Mouse (Mus musculus): ENCODE measurements at regions not wholly inside any gene's neighbourhood (a gene's known extent, or its start where the extent isn't known, plus 50 kb on each side); places are given as distances from the start of the nearest gene placed in this dataset.
A peak's percentile ranks its signal among the peaks of the same experiment; 100 is the strongest.

- no peak for DNase-seq
Measured at GRCm38 (mm10) chr17:45285621-45286189, 147.8 kb downstream of the Cdc5l start.

- no peak for DNase-seq
Measured at GRCm38 (mm10) chr17:45281554-45281953, 152.0 kb downstream of the Cdc5l start.

DNA sequence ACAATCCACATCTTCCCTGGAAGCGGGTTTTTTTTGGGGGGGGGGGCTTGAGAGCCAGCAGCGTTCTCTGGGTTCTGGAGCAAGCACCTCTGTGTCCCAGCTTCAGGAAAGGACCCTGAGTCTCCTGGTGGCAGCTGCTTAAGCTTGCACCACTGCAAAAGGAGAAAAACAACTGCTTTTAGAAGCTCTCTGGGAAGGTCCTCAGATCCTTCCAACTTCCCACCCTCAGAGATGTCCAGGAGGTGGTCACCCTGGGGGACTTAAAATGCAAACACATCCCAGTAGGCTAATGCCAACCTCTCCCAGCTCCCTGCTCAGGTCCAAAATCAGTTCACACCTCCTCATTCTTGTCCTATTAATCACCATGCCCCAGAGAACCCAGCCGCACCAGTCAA, 153.7 kb downstream of the Cdc5l start:
- no peak for DNase-seq

DNA sequence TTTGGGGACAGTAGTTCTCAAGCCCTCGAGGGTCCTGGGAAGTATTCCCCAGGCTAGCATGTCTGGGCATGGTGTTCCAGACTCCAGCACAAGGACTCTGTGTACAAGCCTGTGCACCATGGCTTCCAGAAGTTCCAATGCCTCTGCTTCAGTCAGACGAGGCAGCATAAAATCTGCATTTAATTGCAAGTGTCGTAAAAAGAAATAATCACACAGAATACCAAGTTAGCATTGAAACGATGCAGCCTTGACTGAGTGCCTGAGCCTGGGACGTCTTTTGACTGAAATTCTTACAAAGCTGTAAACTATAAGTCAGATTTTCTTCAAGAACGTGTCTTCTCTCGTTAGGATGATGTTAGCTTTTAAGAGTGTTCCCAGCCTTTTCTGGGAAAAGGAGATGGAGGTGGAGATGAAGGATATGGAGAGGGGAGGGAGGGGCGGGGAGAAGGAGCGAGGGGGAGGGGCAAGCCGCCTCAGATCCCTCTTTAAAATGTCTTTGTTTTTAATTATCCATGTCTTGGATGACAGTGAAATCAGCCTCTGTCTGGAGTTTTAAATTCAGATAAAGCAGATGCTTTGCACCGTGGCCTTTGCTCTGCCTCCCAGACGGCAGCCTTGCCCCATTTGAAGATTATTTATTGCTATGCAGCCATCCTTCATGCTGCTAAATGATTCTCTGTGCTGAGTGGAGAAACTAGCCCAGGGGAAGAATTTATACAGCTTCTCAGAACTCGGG, 154.3 kb downstream of the Cdc5l start:
- DNase-seq = no peak

DNA sequence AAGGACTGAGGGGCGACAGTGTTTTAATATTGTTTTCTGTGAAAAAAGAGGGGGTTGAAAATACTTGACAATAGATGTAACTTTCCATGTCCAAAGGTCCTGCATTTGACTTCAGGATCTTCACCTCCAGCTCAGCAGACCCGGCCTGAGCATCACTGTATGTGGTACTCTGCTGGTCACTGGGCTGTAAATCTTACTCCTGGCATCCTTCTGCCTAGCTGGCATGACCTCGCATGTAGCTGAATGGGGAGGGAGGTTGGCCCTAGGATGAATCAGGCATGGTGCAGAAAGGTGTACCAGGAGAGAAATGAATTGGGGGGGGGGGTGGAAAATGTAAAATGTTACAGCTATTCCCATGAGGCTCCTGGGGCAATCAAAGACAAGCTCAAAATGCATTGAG, 156.0 kb downstream of the Cdc5l start:
- DNase-seq = no peak

GRCm38 (mm10) chr17:45276686-45277405, 156.7 kb downstream of the Cdc5l start:
- no peak for DNase-seq

DNA sequence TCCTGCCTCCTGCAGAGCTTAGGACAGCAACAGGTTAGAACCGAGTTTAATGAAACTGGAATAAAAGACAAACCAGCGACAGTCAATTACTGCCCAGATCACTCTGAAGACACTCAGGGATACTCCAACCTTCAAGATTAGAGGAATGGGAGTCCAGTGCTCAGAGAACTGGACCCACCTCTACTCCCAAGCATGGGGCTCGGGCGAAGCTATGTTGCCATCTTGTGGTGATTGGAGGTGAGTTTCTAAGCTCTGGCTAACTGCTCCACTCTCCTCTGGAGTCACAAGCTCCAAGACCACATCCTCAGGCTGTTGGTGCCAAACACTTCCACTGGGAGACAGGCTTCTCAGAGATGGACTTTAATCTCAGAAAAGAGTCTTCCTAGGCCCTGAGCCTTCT, 158.6 kb downstream of the Cdc5l start:
- DNase-seq = no peak

GRCm38 (mm10) chr17:45266776-45267175, 166.8 kb downstream of the Cdc5l start:
- DNase-seq = no peak

- no peak for DNase-seq
Measured at GRCm38 (mm10) chr17:45265587-45265986, 167.9 kb downstream of the Cdc5l start.

DNA sequence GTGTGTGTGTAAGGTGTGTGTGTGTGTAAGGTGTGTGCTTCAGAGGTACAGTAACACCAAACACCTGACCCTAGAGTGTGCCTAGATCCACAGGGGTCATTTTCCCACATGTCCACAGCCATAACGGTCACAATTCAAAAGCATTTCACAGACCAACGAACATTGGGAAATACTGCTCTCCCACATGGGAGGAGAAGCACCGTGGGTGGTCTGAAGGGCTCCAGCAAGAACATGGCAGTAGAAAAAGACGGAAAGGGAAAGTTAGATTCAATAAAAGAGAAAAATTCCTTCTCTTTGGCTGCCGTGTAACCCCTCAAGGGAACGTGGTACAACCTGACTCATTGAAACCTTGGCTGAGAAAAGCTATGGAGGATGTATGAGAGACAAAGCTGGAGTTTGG, 169.1 kb downstream of the Cdc5l start:
- no peak for DNase-seq

DNA sequence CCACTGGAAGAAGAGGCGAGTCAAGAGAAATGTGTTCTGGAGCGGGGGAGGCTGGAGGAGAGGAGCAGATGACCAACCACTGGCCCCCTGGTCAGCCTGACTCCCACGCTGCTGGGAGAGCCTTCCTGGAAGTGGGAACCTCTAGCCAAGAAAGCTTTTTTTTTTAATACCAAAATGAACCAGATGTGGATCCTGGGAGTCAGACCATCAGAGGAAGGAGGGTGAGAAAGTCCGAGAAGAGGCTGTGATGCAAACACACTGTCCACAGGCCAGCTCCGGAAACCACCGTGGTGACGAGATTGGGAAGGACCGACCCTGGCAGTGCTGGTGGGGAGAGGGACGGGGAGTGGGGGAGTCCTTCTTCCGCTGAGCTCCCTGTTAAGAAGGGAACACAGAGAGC, 173.1 kb downstream of the Cdc5l start:
- no peak for DNase-seq

DNA sequence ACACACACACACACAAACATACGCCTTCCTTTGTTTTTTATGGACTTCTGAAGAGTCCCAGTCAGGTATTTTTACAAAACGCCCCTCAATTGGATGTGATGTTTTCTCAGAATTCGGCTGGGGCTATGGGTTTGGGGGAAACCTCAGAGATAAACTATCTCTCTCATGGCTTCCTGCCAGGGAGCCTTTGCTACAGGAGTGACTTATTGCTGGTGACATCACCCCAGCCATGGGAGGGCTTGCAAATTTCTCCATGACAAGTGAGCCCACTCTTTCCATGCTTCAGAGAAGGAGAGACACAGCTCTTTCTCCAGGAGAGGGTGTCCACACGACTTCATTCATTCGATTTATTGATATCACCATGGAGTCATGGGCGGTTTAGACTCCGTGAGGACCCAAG, 175.5 kb downstream of the Cdc5l start:
- no peak for DNase-seq

DNA sequence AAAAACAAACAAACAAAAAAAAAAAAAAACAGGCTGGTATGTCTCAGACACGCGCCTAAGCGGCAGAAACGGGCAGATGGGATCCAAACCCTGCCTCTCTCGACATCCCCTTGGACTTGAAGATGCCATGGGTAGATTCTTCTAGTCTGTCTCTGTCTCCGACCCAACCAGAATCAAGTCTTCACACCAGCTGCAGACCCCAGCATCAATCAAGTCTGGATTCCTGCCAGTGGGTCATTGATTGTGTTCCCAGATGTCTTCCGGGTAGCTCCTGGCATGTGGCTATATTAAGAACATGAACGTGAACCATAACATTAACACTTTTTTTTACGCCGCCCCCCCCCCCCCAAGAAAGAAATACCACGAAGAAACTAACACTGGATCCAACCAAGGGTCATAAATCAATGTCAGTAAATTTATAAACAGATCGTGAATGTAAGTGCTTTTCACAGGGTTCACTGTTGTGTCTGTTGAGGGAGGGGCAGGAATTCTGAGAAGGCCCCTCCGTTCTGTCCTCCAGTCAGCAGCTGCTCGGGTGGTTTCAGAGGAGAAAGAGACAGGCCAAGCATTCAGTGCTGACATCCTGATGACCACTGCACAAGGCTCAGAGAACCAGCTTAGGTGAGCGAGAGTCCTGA, 180.8 kb downstream of the Cdc5l start:
- no peak for DNase-seq

DNA sequence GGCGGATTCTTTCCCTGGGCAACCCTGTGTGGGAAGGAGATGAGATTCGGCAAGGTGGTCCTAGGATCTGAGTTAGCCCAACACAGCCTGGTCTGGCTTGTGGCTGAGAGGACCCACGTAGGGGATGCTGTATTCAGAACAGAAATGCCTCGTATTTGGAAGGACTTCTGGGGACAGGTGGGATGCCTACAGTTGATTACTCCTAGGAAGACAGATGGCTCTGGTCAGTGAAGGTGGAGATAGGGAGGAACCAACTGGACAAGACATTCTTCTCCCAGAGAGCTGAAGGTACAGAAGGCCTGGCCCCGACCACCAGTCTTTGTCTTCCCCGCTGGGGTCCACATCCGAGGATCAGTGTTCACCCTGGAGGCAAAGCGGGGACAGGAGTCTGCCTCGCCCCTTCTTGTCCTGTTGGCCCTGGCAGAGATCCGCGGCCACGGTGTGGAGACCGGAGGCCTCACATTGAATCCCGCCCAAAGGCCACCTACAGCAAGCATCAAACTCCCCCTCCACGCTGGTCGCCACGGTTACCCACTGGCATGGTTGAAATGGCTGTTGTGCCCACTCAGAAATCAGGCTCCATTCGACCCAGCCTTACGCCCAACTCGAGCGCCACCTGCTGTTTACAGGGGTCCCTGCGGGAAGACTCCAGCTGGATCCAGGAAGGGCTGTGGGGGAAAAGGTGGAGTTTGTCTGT, 182.4 kb downstream of the Cdc5l start:
- DNase-seq = peak; percentile 68

DNA sequence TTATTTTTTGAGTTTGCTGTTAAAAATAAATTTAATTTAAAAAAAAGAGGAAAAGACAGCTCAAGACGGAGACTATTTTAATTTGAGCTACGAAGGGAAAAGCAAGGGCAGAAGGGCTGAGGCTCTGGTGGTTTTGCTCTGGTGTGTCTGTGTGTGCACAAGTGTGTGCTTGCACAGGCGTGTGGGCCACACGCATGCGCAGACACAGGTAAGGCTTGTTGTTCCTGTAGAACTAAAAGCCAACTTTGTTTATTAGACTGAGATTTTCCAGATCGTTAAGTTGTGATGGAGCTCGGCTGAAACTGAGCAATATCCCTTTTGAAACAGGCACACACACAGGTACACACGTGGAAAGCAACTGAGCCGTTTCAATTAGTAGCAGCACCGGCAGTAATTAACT, 183.1 kb downstream of the Cdc5l start:
- no peak for DNase-seq

GRCm38 (mm10) chr17:45247142-45248137, 186.1 kb downstream of the Cdc5l start:
- no peak for DNase-seq

- DNase-seq = no peak
Measured at GRCm38 (mm10) chr17:45244870-45245269, 188.7 kb downstream of the Cdc5l start.

DNA sequence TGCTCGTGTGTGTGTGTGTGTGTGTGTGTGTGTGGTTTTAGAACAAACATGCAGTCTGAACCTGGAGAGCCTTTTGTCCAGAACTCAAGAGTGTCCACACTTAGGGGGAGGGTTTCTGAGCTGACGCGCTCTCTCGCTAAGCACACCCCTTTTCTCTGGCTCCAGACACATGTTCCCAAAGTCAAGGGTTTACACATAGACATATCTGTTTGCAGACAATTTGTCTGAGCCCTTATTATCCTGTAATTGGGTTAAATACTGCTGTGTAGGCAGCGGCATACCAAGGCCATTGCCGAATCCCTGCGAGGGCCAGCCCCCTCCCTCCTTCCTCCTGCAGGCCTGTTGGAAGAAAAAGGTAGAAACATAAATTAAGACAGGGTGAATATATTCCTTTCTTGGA, 190.4 kb downstream of the Cdc5l start:
- DNase-seq = no peak

GRCm38 (mm10) chr17:45242076-45242475, 191.5 kb downstream of the Cdc5l start:
- no peak for DNase-seq

DNA sequence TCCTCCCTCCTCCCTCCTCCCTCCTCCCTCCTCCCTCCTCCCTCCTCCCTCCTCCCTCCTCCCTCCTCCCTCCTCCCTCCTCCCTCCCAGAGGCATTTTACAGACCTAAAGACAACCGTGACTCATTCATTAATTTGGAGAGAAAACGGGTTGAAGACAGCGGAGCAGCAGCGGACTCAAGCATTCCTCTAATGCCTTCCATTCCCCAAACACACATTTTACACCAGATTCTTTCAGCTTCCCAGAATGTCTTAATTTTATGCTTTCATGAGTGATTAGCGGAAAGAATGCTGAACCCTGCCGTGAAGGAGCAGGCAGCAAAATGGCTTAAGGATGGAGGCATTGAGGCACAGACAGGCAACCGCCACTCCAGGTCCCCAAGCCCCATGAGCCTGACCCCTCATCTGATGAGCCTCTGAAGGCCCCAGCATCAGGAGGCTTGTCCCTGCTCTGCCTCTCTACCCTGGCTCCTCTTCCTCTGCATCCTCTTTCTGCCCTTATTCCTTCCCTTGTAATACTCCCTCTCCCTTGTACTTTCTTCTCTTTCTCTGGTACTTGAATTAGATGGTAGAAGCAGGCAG, 192.5 kb downstream of the Cdc5l start:
- no peak for DNase-seq

DNA sequence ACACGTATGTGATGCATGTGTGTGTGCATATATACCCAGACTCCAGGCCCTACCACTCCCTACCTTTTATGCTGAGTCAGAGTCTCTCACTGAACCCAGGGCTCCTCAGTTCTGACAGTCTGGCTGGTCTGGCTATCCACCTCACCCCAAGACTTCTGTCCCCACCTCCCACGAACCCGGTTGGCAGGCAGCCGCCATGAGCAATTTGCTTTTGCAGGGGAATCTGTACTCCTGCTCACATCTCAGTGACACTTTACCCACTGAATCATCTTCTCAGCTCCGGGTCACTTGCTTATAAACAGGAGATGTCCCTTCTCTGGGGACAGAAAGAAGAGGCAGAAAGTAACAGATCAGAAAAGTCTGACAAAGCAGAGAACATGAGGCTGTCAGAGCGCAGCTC, 193.0 kb downstream of the Cdc5l start:
- no peak for DNase-seq

- DNase-seq = no peak
Measured at GRCm38 (mm10) chr17:45237246-45237645, 196.3 kb downstream of the Cdc5l start.

Measured in thymus, postnatal 25 days (tissue).